Mouse (Mus musculus) lung, adult 10 weeks (tissue): ENCODE measurements around the gene Btbd35f6. TPM values are rescaled to one million over a fixed set of nuclear protein-coding genes. Genes with fewer than 3 reads are reported as not detected.

Experiments used
- polyA plus RNA-seq: library from polyadenylated mRNA; stranded (reverse); fragments of 350-450 nt; fragmentation: Illumina TruSeq; extraction: RNeasy Lipid Tissue Mini Kit (QIAGEN cat#74804); gene quantifications from one replicate; pipeline ENCODE4 v1.2.3, GENCODE M21; 2014; ENCODE audit warnings: low read depth, low replicate concordance; ENCODE audit not compliant: insufficient read depth

Btbd35f6 gene
- polyA plus RNA-seq = not detected

DNA sequence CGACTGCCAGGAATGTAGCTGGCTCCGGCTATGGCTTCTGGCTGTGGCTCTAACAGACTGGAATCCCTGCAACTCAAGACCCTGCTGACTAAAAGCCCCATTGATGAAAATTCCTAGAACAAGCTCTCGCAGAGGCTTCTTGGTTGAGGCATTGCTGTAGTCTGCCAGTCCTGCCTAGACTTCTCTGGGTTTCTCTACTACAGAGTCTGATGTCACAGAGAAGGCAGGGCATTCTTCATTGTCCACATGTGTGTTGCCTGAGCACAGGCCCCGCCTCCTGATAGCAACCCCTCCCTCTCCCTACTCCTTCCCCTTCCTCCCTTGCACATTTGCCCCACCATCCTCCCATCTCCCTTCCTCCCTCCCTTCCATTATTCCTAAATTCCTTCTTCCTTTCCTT, at the start of gene Btbd35f6:
TSS of gene Btbd35f6 (minus strand) at position 101 of the 400 bp plus-strand sequence.

DNA sequence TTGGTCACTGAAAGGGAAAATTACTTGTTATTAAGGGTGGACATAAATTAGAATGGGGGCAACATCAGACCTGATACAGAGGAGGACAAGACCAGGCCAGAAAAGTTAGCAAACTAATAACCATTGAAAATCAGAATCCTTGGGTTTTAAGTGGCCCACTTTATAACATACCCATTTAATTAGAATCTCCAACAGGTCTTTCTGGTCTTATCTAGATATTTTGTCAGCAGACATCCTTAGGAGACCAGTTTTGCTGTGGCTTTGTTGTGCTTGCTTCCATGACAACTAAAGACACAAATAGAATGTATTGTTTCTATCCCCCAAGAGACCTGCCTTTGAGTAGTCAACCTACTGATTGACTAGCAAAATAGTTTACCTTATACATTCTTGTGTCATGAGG, 30.4 kb upstream of the Btbd35f6 start, which contains the start of gene Gm21870:
TSS of gene Gm21870 (minus strand) at position 101 of the 400 bp plus-strand sequence.

Other genes with a start within 250 kb of the Btbd35f6 start
- gene Gm21870, start 30.3 kb upstream of the Btbd35f6 start, polyA plus RNA-seq = not detected
- gene Btbd35f9, start 205.0 kb upstream of the Btbd35f6 start, polyA plus RNA-seq = not detected